In the genomic region with DNA sequence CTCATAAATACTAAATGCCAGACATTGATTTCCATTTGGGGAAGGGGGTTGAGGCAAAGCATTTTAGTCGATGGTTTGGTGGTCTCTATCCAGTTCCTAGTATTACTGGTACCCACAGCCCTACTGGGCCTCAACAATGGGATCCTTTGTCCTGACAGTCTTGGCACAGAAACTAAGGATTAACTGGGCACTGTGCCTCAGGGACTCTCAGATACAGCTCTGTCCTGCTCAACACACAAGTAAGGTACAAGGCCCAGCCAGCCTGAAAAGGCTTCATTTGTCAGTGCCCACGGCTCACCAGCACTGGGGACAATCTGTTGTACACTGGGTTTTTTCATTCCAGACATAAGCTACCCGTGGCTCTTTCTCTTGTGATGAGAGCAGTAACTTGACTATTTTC, we compare ENCODE assay signal across 11 mouse cellular contexts.
DNase-seq lines count a peak whose midpoint lies in the region; ATAC-seq lines count a peak whose summit lies in the region.
"Had no signal": no experiment of that assay in that cellular context is flagged by ENCODE, and none has a peak within 500 bp of the region (broad histone marks: within the 10 kb centered on the region; RNA-seq: fewer than 3 reads in every experiment).

No protein-coding gene starts in this region.

- peak overlapping the region; percentile 26; the same call in 1 of the 2 replicates for H3K27ac ChIP-seq in midbrain, embryonic 15.5 days
- H3K27ac ChIP-seq: embryonic facial prominence, embryonic 13.5 days had no signal

- no peak overlapping the region for H3K4me2 ChIP-seq in midbrain, embryonic 15.5 days
- H3K4me2 ChIP-seq: embryonic facial prominence, embryonic 13.5 days had no signal

- no peaks in the 10 kb centered on the region; the same call in 1 of the 2 replicates for H3K4me1 ChIP-seq in midbrain, embryonic 15.5 days
- H3K4me1 ChIP-seq: embryonic facial prominence, embryonic 13.5 days had no signal

- no peaks in the 10 kb centered on the region for H3K36me3 ChIP-seq in midbrain, embryonic 15.5 days (replicated peaks)
- H3K36me3 ChIP-seq: embryonic facial prominence, embryonic 13.5 days; G1E had no signal

- peak; percentile 80 for ATAC-seq in midbrain, embryonic 15.5 days (replicated peaks)

- H3K9me3 ChIP-seq in midbrain, embryonic 15.5 days, result no peaks in the 10 kb centered on the region
- H3K9me3 ChIP-seq: embryonic facial prominence, embryonic 13.5 days had no signal

- no peak overlapping the region for H3K4me3 ChIP-seq in midbrain, embryonic 15.5 days
- H3K4me3 ChIP-seq: embryonic facial prominence, embryonic 13.5 days had no signal

- WGBS in midbrain, embryonic 15.5 days, result 37% methylated on average over 3 of the region's 3 CpGs

- DNase-seq in brain, adult 2 months (ENCODE audit: low read depth, low spot score), result peak; percentile 39
- peak; percentile 9 to 22 for DNase-seq in cerebellum, postnatal 25 days
- DNase-seq in layer of hippocampus, adult 11-12 months (ENCODE audit: low spot score), result peak; percentile 52
- no peak for DNase-seq in urinary bladder, postnatal 36 days (ENCODE audit: low spot score in 2 of 2)
- no peak for DNase-seq in urinary bladder, postnatal 10 days (ENCODE audit: low spot score)
- DNase-seq in heart, adult 18-20 months, result no peak
- DNase-seq: kidney, postnatal 4 days; thymus, adult 18-20 months had no signal

- no peaks in the 10 kb centered on the region for H3K27me3 ChIP-seq in midbrain, embryonic 15.5 days (replicated peaks)
- H3K27me3 ChIP-seq: embryonic facial prominence, embryonic 13.5 days had no signal

- H3K9ac ChIP-seq in midbrain, embryonic 15.5 days, result no peak overlapping the region
- H3K9ac ChIP-seq: embryonic facial prominence, embryonic 13.5 days had no signal

Comparison
In these comparisons a context has a peak if more than half of its experiments do, and no peak if none do; other contexts are left out.
1. DNase-seq: peak in brain, adult 2 months (single experiment), cerebellum, postnatal 25 days (2 of 2) and layer of hippocampus, adult 11-12 months (single experiment); none in urinary bladder, postnatal 36 days (0 of 2), urinary bladder, postnatal 10 days (single experiment) and heart, adult 18-20 months (0 of 2).